Mouse (Mus musculus) heart, embryonic 11.5 days (tissue): ENCODE measurements at regions not wholly inside any gene's neighbourhood (a gene's known extent, or its start where the extent isn't known, plus 50 kb on each side); places are given as distances from the start of the nearest gene placed in this dataset.

Source experiments
- ATAC-seq: fragments of 200-750 bp; cut with Nextera tagmentation; replicated peaks from 2 replicates; pipeline ENCODE4 v1.8.0; 2017; ENCODE audit warnings: moderate library complexity; ENCODE audit not compliant: insufficient number of reproducible peaks, low FRiP score, low TSS enrichment
- H3K27ac ChIP-seq: fragments of 300-500 bp; sonication (generic); 2 replicates; pipeline ENCODE4 v1.5.1; 2014; ENCODE audit warnings: mild to moderate bottlenecking, low read depth, low read length
- H3K27me3 ChIP-seq: fragments of 300-500 bp; sonication (generic); 2 replicates; pipeline ENCODE4 v1.6.1; 2014; ENCODE audit warnings: mild to moderate bottlenecking, low read length, mixed read lengths; ENCODE audit not compliant: control insufficient read depth, insufficient read depth
- H3K36me3 ChIP-seq: fragments of 300-500 bp; sonication (generic); 2 replicates; pipeline ENCODE4 v1.6.1; 2014; ENCODE audit warnings: mild to moderate bottlenecking, low read length, moderate library complexity, mixed read lengths; ENCODE audit not compliant: control insufficient read depth, insufficient read depth
- H3K4me1 ChIP-seq: fragments of 300-500 bp; sonication (generic); 2 replicates; pipeline ENCODE4 v1.6.1; 2014; ENCODE audit warnings: low read length; ENCODE audit not compliant: control insufficient read depth, insufficient read depth
- H3K4me2 ChIP-seq: fragments of 300-500 bp; sonication (generic); 2 replicates; pipeline ENCODE4 v1.6.1; 2014; ENCODE audit warnings: mild to moderate bottlenecking, moderate library complexity
- H3K4me3 ChIP-seq: fragments of 300-500 bp; sonication (generic); 2 replicates; pipeline ENCODE4 v1.5.1; 2014; ENCODE audit warnings: low read depth, low read length
- H3K9ac ChIP-seq: fragments of 300-500 bp; sonication (generic); 2 replicates; pipeline ENCODE4 v1.6.1; 2014; ENCODE audit warnings: mild to moderate bottlenecking, low read depth, low read length, moderate library complexity
- H3K9me3 ChIP-seq: fragments of 300-500 bp; sonication (generic); replicated peaks from 2 replicates; pipeline ENCODE4 v1.6.1; 2016; ENCODE audit warnings: low read length; ENCODE audit not compliant: control insufficient read depth
- whole genome bisulfite sequencing: fragments of 180-500 bp; shearing (Covaris S2); extraction: QIAGEN DNeasy Blood & Tissue Kit; methylation state at CpG from one replicate; pipeline ENCODE4 v1.1.7; 2014; ENCODE audit not compliant: insufficient replicate concordance; 5-methylcytosine and 5-hydroxymethylcytosine counted together

GRCm38 (mm10) chr8:31454736-31455391 lies 1973.6 kb upstream of the 5930422O12Rik start:
- no peak overlapping the region for H3K27ac ChIP-seq
- ATAC-seq = no peak
- no peak overlapping the region for H3K4me2 ChIP-seq
- WGBS = 80% methylated on average over 16 of the region's 16 CpGs
- H3K4me3 ChIP-seq = no peak overlapping the region
- H3K9me3 ChIP-seq = no peaks in the 10 kb centered on the region
- H3K4me1 ChIP-seq = no peaks in the 10 kb centered on the region
- H3K27me3 ChIP-seq = no peaks in the 10 kb centered on the region
- H3K9ac ChIP-seq = no peak overlapping the region
- H3K36me3 ChIP-seq = no peaks in the 10 kb centered on the region

- Histone ChIP-seq H3K27ac (no peak overlapping the region), H3K36me3 (no peaks in the 10 kb centered on the region), H3K4me3 (no peak overlapping the region), H3K4me2 (no peak overlapping the region), H3K4me1 (no peaks in the 10 kb centered on the region), H3K9ac (no peak overlapping the region), H3K27me3 (no peaks in the 10 kb centered on the region), H3K9me3 (no peaks in the 10 kb centered on the region)
- WGBS = 72% methylated on average over 3 of the region's 3 CpGs
- no peak for ATAC-seq
Observed at GRCm38 (mm10) chr8:31460349-31460748, 1968.2 kb upstream of the 5930422O12Rik start.
